Mouse (Mus musculus) heart, adult 2 months (tissue): ENCODE measurements at regions not wholly inside any gene's neighbourhood (a gene's known extent, or its start where the extent isn't known, plus 50 kb on each side); places are given as distances from the start of the nearest gene placed in this dataset.

Experiments used
- CTCF ChIP-seq: fragments of 200-600 bp; IDR thresholded peaks from 2 replicates; pipeline ENCODE4 v1.8.1; 2022; ENCODE audit warnings: antibody characterized with exemption, mild to moderate bottlenecking, moderate library complexity
- POLR2A ChIP-seq: fragments of 200-500 bp; IDR thresholded peaks from 2 replicates; pipeline ENCODE4 v1.6.1; 2011; ENCODE audit warnings: mild to moderate bottlenecking, low read depth, low read length, control low read depth; ENCODE audit not compliant: insufficient read depth

- no peak for TF ChIP-seq POLR2A
- TF ChIP-seq CTCF, result no peak
Observed at GRCm38 (mm10) chr16:24313544-24314326, 79.6 kb upstream of the Lpp start.
